Mouse (Mus musculus): ENCODE data around the gene Rpl35a. TPM values are rescaled to one million over a fixed set of nuclear protein-coding genes. Genes with fewer than 3 reads are reported as not detected.

The Rpl35a gene
- total and polyA plus RNA-seq, 2 experiments from 2014 or later, result 490 to 659 TPM

DNA sequence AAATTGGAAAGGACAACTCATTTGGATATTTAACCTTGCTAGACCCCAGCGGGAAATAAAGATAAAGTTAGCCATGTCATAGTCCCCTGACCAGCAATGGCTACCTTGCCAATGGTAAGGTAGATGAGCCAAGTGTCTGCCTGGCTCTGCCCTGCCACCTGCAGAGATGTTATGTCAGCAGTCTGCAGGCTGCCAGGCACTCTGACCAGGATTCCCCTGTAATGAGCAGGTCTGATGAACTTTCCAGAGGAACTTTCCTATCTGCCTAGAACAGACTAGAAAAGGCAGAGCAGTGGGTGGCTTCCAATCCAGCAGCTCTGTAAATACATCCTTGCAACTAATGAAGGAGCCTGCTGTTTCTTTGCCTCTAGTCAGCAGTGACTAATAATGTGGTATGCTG, 41.3 kb upstream of the Rpl35a start:
- H3K4me1 ChIP-seq (ENCODE audit: control insufficient read depth, insufficient read depth), result 0 out of 2 replicates have a peak, but pooled peaks cover 6% of the 10 kb centered on the region
- no peaks in the 10 kb centered on the region for H3K27me3 ChIP-seq (ENCODE audit: control insufficient read depth, insufficient read depth, low read length)
- no peak overlapping the region for H3K27ac ChIP-seq (ENCODE audit: low read depth)
- no peak overlapping the region for H3K4me3 ChIP-seq (ENCODE audit: low read depth, low read length)
- H3K4me2 ChIP-seq (ENCODE audit: low read depth, low read length), result no peak overlapping the region
- TF ChIP-seq EP300 (IDR thresholded peaks at IDR 0.05; ENCODE audit: low read depth) (no peak), CTCF (IDR thresholded peaks at IDR 0.05; ENCODE audit: low read depth) (no peak)
- 66% methylated on average over 1 of the region's 1 CpGs for WGBS
- H3K9me3 ChIP-seq (replicated peaks; ENCODE audit: control insufficient read depth, low read length), result no peaks in the 10 kb centered on the region
- ATAC-seq (ENCODE audit: insufficient read depth, low read depth), result no peak
- no peak overlapping the region for H3K9ac ChIP-seq (replicated peaks; ENCODE audit: low read depth, low read length)
- H3K36me3 ChIP-seq (replicated peaks; ENCODE audit: control insufficient read depth, insufficient read depth, low read length), result peaks cover 54% of the 10 kb centered on the region
- no peak for DNase-seq (ENCODE audit: low spot score)

DNA sequence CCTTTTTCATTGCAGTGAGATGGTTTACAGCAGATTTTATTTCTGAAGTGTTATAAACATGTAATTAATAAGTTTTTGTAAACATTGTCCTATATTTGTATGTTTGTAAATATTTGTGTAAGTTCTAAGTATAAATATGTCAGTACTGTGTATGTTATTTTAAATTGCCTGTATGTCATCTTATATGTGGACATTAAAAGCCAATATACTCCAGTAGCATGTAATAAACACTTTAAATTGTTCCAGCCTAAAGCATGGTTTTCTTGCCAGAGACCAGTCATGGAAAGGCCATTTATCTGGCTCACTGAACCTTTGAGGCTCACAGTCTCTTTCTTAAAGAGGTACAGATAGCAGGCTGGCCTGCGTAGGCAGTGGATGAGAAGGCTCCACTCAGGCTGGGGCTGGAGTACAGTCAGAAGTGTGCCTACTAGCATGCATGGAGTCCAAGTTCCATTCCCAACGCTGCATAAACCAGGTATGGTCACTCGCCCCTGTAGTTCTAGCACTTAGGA, 40.8 kb upstream of the Rpl35a start:
- H3K9ac ChIP-seq (replicated peaks; ENCODE audit: low read depth, low read length), result no peak overlapping the region
- H3K27ac ChIP-seq (ENCODE audit: low read depth), result no peak overlapping the region
- DNase-seq (ENCODE audit: low spot score) (no peak), ATAC-seq (ENCODE audit: insufficient read depth, low read depth) (no peak)
- TF ChIP-seq CTCF (IDR thresholded peaks at IDR 0.05; ENCODE audit: low read depth) (no peak), EP300 (IDR thresholded peaks at IDR 0.05; ENCODE audit: low read depth) (no peak)
- no peaks in the 10 kb centered on the region for H3K9me3 ChIP-seq (replicated peaks; ENCODE audit: control insufficient read depth, low read length)
- no peak overlapping the region for H3K4me2 ChIP-seq (ENCODE audit: low read depth, low read length)
- H3K4me3 ChIP-seq (ENCODE audit: low read depth, low read length), result no peak overlapping the region
- 0 out of 2 replicates have a peak, but pooled peaks cover 6% of the 10 kb centered on the region for H3K4me1 ChIP-seq (ENCODE audit: control insufficient read depth, insufficient read depth)
- no peaks in the 10 kb centered on the region for H3K27me3 ChIP-seq (ENCODE audit: control insufficient read depth, insufficient read depth, low read length)
- 92% methylated on average over 3 of the region's 3 CpGs for WGBS
- peaks cover 49% of the 10 kb centered on the region for H3K36me3 ChIP-seq (replicated peaks; ENCODE audit: control insufficient read depth, insufficient read depth, low read length)

DNA sequence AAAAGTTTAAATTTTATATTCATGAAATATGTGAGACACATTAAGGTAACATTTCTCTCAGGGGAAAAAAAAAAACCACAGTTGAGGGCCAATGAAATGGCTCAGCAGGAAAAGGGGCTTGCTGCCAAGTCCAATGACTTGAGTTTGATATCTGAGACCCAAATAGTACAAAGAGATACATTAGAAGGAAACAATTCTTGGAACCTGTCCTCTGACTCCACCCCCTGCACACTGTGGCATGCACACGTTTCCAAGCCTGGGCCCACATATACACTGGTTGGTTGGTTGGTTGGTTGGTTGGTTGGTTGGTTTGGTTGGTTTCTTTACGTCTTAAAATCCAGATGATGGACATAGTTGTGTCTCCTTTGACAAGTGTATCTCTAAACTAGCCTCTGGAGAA, 40.3 kb upstream of the Rpl35a start:
- no peak overlapping the region for H3K4me3 ChIP-seq (ENCODE audit: low read depth, low read length)
- H3K4me1 ChIP-seq (ENCODE audit: control insufficient read depth, insufficient read depth), result 0 out of 2 replicates have a peak, but pooled peaks cover 6% of the 10 kb centered on the region
- H3K27me3 ChIP-seq (ENCODE audit: control insufficient read depth, insufficient read depth, low read length), result no peaks in the 10 kb centered on the region
- WGBS, result 66% methylated on average over 2 of the region's 2 CpGs
- no peaks in the 10 kb centered on the region for H3K9me3 ChIP-seq (replicated peaks; ENCODE audit: control insufficient read depth, low read length)
- DNase-seq (ENCODE audit: low spot score) (no peak), ATAC-seq (ENCODE audit: insufficient read depth, low read depth) (no peak)
- H3K4me2 ChIP-seq (ENCODE audit: low read depth, low read length), result no peak overlapping the region
- H3K36me3 ChIP-seq (replicated peaks; ENCODE audit: control insufficient read depth, insufficient read depth, low read length), result peaks cover 43% of the 10 kb centered on the region
- TF ChIP-seq EP300 (IDR thresholded peaks at IDR 0.05; ENCODE audit: low read depth) (no peak), CTCF (IDR thresholded peaks at IDR 0.05; ENCODE audit: low read depth) (no peak)
- H3K27ac ChIP-seq (ENCODE audit: low read depth), result no peak overlapping the region
- no peak overlapping the region for H3K9ac ChIP-seq (replicated peaks; ENCODE audit: low read depth, low read length)

DNA sequence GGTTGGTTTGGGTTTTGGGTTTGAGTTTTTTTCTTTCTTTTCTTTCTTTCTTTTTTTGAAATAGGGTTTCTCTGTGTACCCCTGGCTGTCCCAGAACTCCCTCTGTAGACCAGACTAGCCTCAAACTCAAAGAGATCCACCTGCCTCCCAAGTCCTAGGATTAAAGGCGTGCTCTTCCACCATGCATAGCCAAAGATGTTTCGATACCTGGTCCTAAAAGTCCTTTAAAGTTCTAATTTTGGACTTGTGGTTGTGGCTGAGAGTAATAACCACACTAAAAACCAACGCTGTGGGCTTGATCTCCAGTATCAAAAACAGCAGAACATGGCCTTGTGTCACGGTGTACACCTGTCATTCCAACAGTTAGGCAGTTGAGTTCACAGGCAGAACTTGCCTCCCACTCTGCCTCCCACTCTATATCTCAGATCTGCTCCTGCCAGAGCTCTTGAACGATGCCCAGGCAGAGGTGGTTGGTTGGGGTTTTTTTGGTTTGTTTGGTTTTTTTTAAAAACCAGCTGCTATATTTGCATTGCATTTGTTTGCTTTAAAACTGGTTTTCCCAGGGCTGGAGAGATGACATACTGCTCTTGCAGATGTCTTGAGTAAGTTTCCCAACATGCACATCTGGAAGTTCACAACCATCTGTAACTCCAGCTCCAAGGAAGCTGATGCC, 38.4 kb upstream of the Rpl35a start:
- Histone ChIP-seq H3K4me2 (ENCODE audit: low read depth, low read length) (no peak overlapping the region), H3K36me3 (replicated peaks; ENCODE audit: control insufficient read depth, insufficient read depth, low read length) (peaks cover 31% of the 10 kb centered on the region), H3K4me1 (ENCODE audit: control insufficient read depth, insufficient read depth) (0 out of 2 replicates have a peak, but pooled peaks cover 6% of the 10 kb centered on the region), H3K9me3 (replicated peaks; ENCODE audit: control insufficient read depth, low read length) (no peaks in the 10 kb centered on the region), H3K4me3 (ENCODE audit: low read depth, low read length) (no peak overlapping the region), H3K27me3 (ENCODE audit: control insufficient read depth, insufficient read depth, low read length) (no peaks in the 10 kb centered on the region), H3K9ac (replicated peaks; ENCODE audit: low read depth, low read length) (no peak overlapping the region), H3K27ac (ENCODE audit: low read depth) (no peak overlapping the region)
- ATAC-seq (ENCODE audit: insufficient read depth, low read depth) (no peak), DNase-seq (ENCODE audit: low spot score) (no peak)
- no peak for TF ChIP-seq CTCF (IDR thresholded peaks at IDR 0.05; ENCODE audit: low read depth)
- TF ChIP-seq EP300 (IDR thresholded peaks at IDR 0.05; ENCODE audit: low read depth), result no peak
- WGBS, result 87% methylated on average over 5 of the region's 5 CpGs

DNA sequence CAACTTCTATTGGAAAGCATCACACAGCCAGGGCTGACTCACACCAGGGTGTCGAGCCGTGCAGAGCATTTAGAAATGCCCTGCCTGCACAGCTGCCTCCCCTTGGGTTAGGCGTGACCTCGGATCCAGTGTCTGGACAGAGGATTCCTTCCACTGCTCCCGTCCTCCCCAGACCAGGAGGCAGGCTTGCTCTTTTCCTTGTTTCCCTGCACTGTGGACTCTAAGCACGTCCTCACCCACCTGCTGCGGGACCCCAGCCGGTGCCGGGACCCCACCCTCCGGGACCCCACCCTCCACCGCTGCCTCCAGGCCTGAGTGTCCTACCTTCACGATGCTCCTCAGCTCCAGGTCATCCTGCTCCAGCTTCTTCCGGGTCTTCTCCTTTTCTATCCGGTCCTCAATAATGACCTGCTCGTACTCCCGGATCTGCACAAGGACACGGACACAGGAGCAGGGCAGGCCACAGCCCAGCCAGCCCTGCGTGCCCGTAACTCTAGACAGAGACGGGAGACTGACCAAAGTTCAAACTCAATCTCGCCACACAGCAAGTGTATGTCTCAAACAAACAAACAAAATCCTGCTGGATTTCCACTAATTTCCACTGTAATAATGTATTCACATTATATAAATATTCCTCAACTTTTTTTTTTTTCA, 37.0 kb upstream of the Rpl35a start:
- no peak overlapping the region for H3K27ac ChIP-seq (ENCODE audit: low read depth)
- no peak overlapping the region for H3K9ac ChIP-seq (replicated peaks; ENCODE audit: low read depth, low read length)
- no peaks in the 10 kb centered on the region for H3K9me3 ChIP-seq (replicated peaks; ENCODE audit: control insufficient read depth, low read length)
- peaks cover 17% of the 10 kb centered on the region for H3K36me3 ChIP-seq (replicated peaks; ENCODE audit: control insufficient read depth, insufficient read depth, low read length)
- ATAC-seq (ENCODE audit: insufficient read depth, low read depth) (no peak), DNase-seq (ENCODE audit: low spot score) (no peak)
- 71% methylated on average over 21 of the region's 21 CpGs for WGBS
- no peak overlapping the region for H3K4me2 ChIP-seq (ENCODE audit: low read depth, low read length)
- no peak overlapping the region for H3K4me3 ChIP-seq (ENCODE audit: low read depth, low read length)
- no peaks in the 10 kb centered on the region for H3K27me3 ChIP-seq (ENCODE audit: control insufficient read depth, insufficient read depth, low read length)
- H3K4me1 ChIP-seq (ENCODE audit: control insufficient read depth, insufficient read depth), result 0 out of 2 replicates have a peak, but pooled peaks cover 6% of the 10 kb centered on the region
- TF ChIP-seq EP300 (IDR thresholded peaks at IDR 0.05; ENCODE audit: low read depth) (no peak), CTCF (IDR thresholded peaks at IDR 0.05; ENCODE audit: low read depth) (no peak)
